15 mouse cellular contexts compared by ENCODE assay signal in genomic region chr14:76118963-76119362, GRCm38 (mm10). TPM values are rescaled to one million over a fixed set of nuclear protein-coding genes. Genes with fewer than 3 reads are reported as not detected.
DNase-seq lines count a peak whose midpoint lies in the region; ATAC-seq and TF ChIP-seq lines count a peak whose summit lies in the region.
"Had no signal": no experiment of that assay in that cellular context is flagged by ENCODE, and none has a peak within 500 bp of the region (broad histone marks: within the 10 kb centered on the region; RNA-seq: fewer than 3 reads in every experiment).

No protein-coding gene starts in this region.

- no peak overlapping the region for H3K4me2 ChIP-seq in lung, postnatal 0 days (replicated peaks; ENCODE audit: low read depth, low read length)
- H3K4me2 ChIP-seq: forebrain, embryonic 13.5 days; neural tube, embryonic 12.5 days had no signal

- no peaks in the 10 kb centered on the region for H3K27me3 ChIP-seq in lung, postnatal 0 days (replicated peaks; ENCODE audit: insufficient read depth, low read length)
- no peaks in the 10 kb centered on the region for H3K27me3 ChIP-seq in G1E (ENCODE audit: insufficient read depth, low read length)
- H3K27me3 ChIP-seq: forebrain, embryonic 13.5 days; neural tube, embryonic 12.5 days had no signal

- TF ChIP-seq CTCF in lung, postnatal 0 days (IDR thresholded peaks at IDR 0.05): peak; percentile 53
- TF ChIP-seq CTCF in G1E (IDR thresholded peaks at IDR 0.05; ENCODE audit: low read depth, low read length): 0 out of 2 replicates have a peak, but pooled peaks have one; percentile 18
- no peak for TF ChIP-seq CTCF in brain, embryonic 14.5 days (IDR thresholded peaks at IDR 0.05; ENCODE audit: borderline replicate concordance, extremely low read depth, insufficient read depth, insufficient read length)

- no peak for TF ChIP-seq EP300 in lung, postnatal 0 days (IDR thresholded peaks at IDR 0.05)

- no peaks in the 10 kb centered on the region for H3K4me1 ChIP-seq in lung, postnatal 0 days (ENCODE audit: insufficient read depth, low read depth, low read length)
- peaks cover 45% of the 10 kb centered on the region for H3K4me1 ChIP-seq in G1E (ENCODE audit: insufficient read depth, low read depth, low read length)
- H3K4me1 ChIP-seq: forebrain, embryonic 13.5 days; neural tube, embryonic 12.5 days had no signal

- DNase-seq in lung, postnatal 0 days (ENCODE audit: low spot score): no peak
- DNase-seq in lung, postnatal 14 days: no peak
- DNase-seq in G1E (ENCODE audit: low spot score): peak; percentile 10
- DNase-seq in brain, embryonic 14.5 days (ENCODE audit: low read depth): peak; percentile 27
- DNase-seq in retina, postnatal 1 day: peak; percentile 15
- no peak for DNase-seq in cerebellum, postnatal 36 days
- DNase-seq in layer of hippocampus, adult 8-10 months (ENCODE audit: low spot score in 2 of 2): no peak
- DNase-seq: adrenal gland, adult 2 months; cerebellum, adult 9-11 months; heart, adult 18-20 months; right cerebral cortex, postnatal 25 days; thymus, postnatal 25 days had no signal

- TF ChIP-seq POLR2A in brain, embryonic 14.5 days (IDR thresholded peaks at IDR 0.05; ENCODE audit: borderline replicate concordance, extremely low read depth, insufficient read depth, insufficient read length, poor library complexity, severe bottlenecking): no peak

- H3K27ac ChIP-seq in lung, postnatal 0 days (ENCODE audit: low read length): no peak overlapping the region
- H3K27ac ChIP-seq: forebrain, embryonic 13.5 days; macrophage; neural tube, embryonic 12.5 days had no signal

- no peaks in the 10 kb centered on the region for H3K9me3 ChIP-seq in lung, postnatal 0 days (ENCODE audit: low read length)
- no peaks in the 10 kb centered on the region for H3K9me3 ChIP-seq in G1E (replicated peaks)
- H3K9me3 ChIP-seq: forebrain, embryonic 13.5 days; neural tube, embryonic 12.5 days had no signal

- no peak overlapping the region for H3K4me3 ChIP-seq in lung, postnatal 0 days (ENCODE audit: low read depth, low read length)
- H3K4me3 ChIP-seq in G1E (ENCODE audit: low read depth, low read length): no peak overlapping the region
- H3K4me3 ChIP-seq: forebrain, embryonic 13.5 days; neural tube, embryonic 12.5 days had no signal

- H3K9ac ChIP-seq in lung, postnatal 0 days (replicated peaks; ENCODE audit: low read depth): no peak overlapping the region
- H3K9ac ChIP-seq: forebrain, embryonic 13.5 days; neural tube, embryonic 12.5 days had no signal

- peaks cover 13% of the 10 kb centered on the region for H3K36me3 ChIP-seq in lung, postnatal 0 days (ENCODE audit: insufficient read depth, low read length)
- H3K36me3 ChIP-seq in G1E (replicated peaks): peaks cover 93% of the 10 kb centered on the region

- WGBS in lung, postnatal 0 days: 46% methylated on average over 4 of the region's 4 CpGs

- no peak for ATAC-seq in lung, postnatal 0 days
- peak; percentile 81 for ATAC-seq in G1E (ENCODE audit: extremely low read depth, insufficient number of reproducible peaks, low FRiP score, poor library complexity, severe bottlenecking)
- ATAC-seq: forebrain, embryonic 13.5 days had no signal

RNA-seq across cellular contexts. Expression of gene Nufip1, which starts 8.3 kb away (rescaled TPM):
- polyA plus RNA-seq in lung, postnatal 0 days (2015; fragmentation: Nextera tagmentation; extraction: Ambion mirVana): 6.1 and 6.5 TPM in 2 replicates
- total RNA-seq in G1E (2014; fragmentation: Nextera tagmentation) (8.5 and 12.0 TPM in 2 replicates), G1E (2017) (16.9 and 18.1 TPM in 2 replicates)
- 11.8 and 16.4 TPM in 2 replicates for polyA plus RNA-seq in G1E (2012)
- polyA plus RNA-seq in brain, embryonic 14.5 days (2012; rRNA removed): 8.4 and 8.5 TPM in 2 replicates
- total RNA-seq in layer of hippocampus, adult 8-10 months (2022): 1 to 10 TPM; 8.3 to 9.4 (median 8.8) TPM

RNA-seq across cellular contexts. Expression of gene Gpalpp1, which starts 8.4 kb away (rescaled TPM):
- 6.3 and 7.0 TPM in 2 replicates for polyA plus RNA-seq in lung, postnatal 0 days (2015; fragmentation: Nextera tagmentation; extraction: Ambion mirVana)
- total RNA-seq in G1E (2014; fragmentation: Nextera tagmentation) (26.6 and 31.4 TPM in 2 replicates), G1E (2017) (36.9 and 40.5 TPM in 2 replicates)
- polyA plus RNA-seq in G1E (2012): 3.2 and 3.5 TPM in 2 replicates
- polyA plus RNA-seq in brain, embryonic 14.5 days (2012; rRNA removed): 12.2 and 13.8 TPM in 2 replicates
- total RNA-seq in layer of hippocampus, adult 8-10 months (2022): 10 to 100 TPM; 23.9 to 26.0 (median 24.8) TPM

Comparison
In these comparisons a context has a peak if more than half of its experiments do, and no peak if none do; other contexts are left out.
1. DNase-seq: peak in G1E (single experiment), brain, embryonic 14.5 days (single experiment) and retina, postnatal 1 day (single experiment); none in lung, postnatal 0 days (single experiment), lung, postnatal 14 days (single experiment), cerebellum, postnatal 36 days (0 of 2) and layer of hippocampus, adult 8-10 months (0 of 2).